In the genomic region with DNA sequence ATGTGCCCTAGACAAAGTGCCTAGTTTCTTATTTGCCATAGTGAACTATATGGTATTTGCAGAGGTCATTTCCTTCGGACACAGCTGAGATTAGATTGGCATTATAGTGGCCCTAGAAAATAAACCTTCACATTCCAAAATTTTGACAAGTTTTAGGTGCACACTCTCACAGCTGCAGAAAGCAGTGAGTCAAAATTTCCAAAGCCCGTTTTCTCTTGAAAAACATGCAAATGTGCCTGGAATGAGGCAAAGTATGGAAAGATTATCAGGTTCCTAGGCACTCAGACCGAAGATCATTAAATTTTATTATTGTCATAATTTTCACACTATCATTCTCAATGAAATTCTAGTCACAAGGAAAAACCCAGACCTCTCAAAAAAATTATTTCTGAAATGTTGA, we compare ENCODE assay signal across 16 mouse cellular contexts.
"Had no signal": no experiment of that assay in that cellular context is flagged by ENCODE, and none has a peak within 500 bp of the region (broad histone marks: within the 10 kb centered on the region; RNA-seq: fewer than 3 reads in every experiment).

No protein-coding gene starts in this region.

- H3K9ac ChIP-seq: neural tube, embryonic 13.5 days; neural tube, embryonic 15.5 days; stomach, embryonic 15.5 days had no signal

- H3K36me3 ChIP-seq: neural tube, embryonic 13.5 days; neural tube, embryonic 15.5 days; stomach, embryonic 15.5 days had no signal

- H3K27ac ChIP-seq: neural tube, embryonic 13.5 days; neural tube, embryonic 15.5 days; stomach, embryonic 15.5 days; stomach, postnatal 0 days had no signal

- H3K4me2 ChIP-seq: neural tube, embryonic 13.5 days; neural tube, embryonic 15.5 days; stomach, embryonic 15.5 days had no signal

- H3K27me3 ChIP-seq: neural tube, embryonic 13.5 days; neural tube, embryonic 15.5 days; stomach, embryonic 15.5 days had no signal

- H3K4me3 ChIP-seq: neural tube, embryonic 13.5 days; neural tube, embryonic 15.5 days; stomach, embryonic 15.5 days had no signal

- H3K4me1 ChIP-seq: neural tube, embryonic 13.5 days; neural tube, embryonic 15.5 days; stomach, embryonic 15.5 days had no signal

- DNase-seq: retina, postnatal 1 day; right cerebral cortex, adult 18-20 months; right cerebral cortex, postnatal 14 days; right cerebral cortex, postnatal 25 days; right cerebral cortex, postnatal 4 days; spleen, adult 18-20 months; thymus, adult 18-20 months; thymus, adult 2 months; thymus, postnatal 14 days; thymus, postnatal 25 days; thymus, postnatal 36 days; thymus, postnatal 4 days had no signal

- H3K9me3 ChIP-seq: neural tube, embryonic 13.5 days; neural tube, embryonic 15.5 days; stomach, embryonic 15.5 days had no signal
